Mouse (Mus musculus) cerebellum, adult 2 months (tissue): Measurements from ENCODE around the gene Cbx7.

ENCODE experiments used
- CTCF ChIP-seq: fragments of 200-500 bp; IDR thresholded peaks from 2 replicates; pipeline ENCODE4 v1.5.1; 2011; ENCODE audit warnings: low read depth, mild to moderate bottlenecking, control low read depth, low read length, moderate library complexity, borderline replicate concordance; ENCODE audit not compliant: insufficient read depth
- POLR2A ChIP-seq: fragments of 200-500 bp; IDR thresholded peaks from 2 replicates; pipeline ENCODE4 v1.6.1; 2011; ENCODE audit warnings: low read length, control low read depth, borderline replicate concordance; ENCODE audit not compliant: insufficient read depth

DNA sequence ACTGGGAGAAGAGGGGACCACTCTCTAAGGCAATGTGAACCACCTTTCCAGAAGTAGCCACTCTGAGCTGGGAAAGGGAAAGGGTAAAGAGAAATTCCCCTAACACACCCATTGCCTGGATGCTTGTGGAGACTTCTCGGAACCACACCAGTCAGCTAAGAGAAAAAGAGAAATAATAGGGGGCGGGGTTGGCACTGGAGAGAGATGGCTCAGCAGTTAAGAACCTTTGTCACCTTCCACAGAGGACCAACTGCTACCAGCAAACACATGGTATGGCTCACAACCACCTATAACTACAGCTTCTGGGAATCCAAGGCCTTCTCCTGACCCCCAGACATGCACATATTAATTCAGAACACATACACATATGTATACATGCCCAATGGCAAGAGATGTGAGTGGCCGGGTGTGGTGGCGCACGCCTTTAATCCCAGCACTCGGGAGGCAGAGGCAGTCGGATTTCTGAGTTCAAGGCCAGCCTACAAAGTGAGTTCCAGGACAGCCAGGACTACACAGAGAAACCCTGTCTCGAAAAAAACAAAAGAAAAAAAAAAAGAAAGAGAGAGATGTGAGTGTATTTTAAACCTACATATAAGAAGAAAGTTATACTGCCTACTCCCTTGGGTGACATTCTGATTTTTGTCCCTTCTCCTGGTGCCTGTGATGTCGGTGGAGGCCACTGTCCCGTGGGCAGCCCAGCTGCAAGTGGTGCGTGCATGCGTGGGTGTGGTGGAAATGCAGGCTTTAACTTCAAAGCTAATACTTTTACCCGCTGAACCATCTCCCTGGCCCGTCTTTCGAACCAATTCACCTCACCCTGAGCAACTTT is 77.7 kb downstream of the Cbx7 start:
- no peak for TF ChIP-seq CTCF
- TF ChIP-seq POLR2A: no peak
